Mouse (Mus musculus) small intestine, adult 2 months (tissue): ENCODE measurements around the gene Trem1. TPM values are rescaled to one million over a fixed set of nuclear protein-coding genes. Genes with fewer than 3 reads are reported as not detected.

Experiments
- H3K27ac ChIP-seq: fragments of 200-500 bp; 2 replicates; pipeline ENCODE4 v1.5.1; 2012; ENCODE audit warnings: low read depth, low read length, control low read depth, inconsistent platforms; ENCODE audit not compliant: insufficient read depth
- H3K27me3 ChIP-seq: fragments of 200-500 bp; 2 replicates; pipeline ENCODE4 v1.6.1; 2012; ENCODE audit warnings: mild to moderate bottlenecking, moderate library complexity, low read length, inconsistent platforms; ENCODE audit not compliant: control insufficient read depth, insufficient read depth
- H3K36me3 ChIP-seq: fragments of 200-500 bp; 2 replicates; pipeline ENCODE4 v1.6.1; 2012; ENCODE audit warnings: mild to moderate bottlenecking, low read length, control low read depth, inconsistent platforms; ENCODE audit not compliant: control insufficient read depth, insufficient read depth
- H3K4me1 ChIP-seq: fragments of 200-500 bp; 2 replicates; pipeline ENCODE4 v1.6.1; 2012; ENCODE audit warnings: low read length, inconsistent platforms, mixed read lengths; ENCODE audit not compliant: control insufficient read depth, insufficient read depth, insufficient read length
- H3K4me3 ChIP-seq: fragments of 200-500 bp; 2 replicates; pipeline ENCODE4 v1.5.1; 2012; ENCODE audit warnings: low read depth, mild to moderate bottlenecking, control low read depth, inconsistent platforms, low read length, moderate library complexity
- CTCF ChIP-seq: fragments of 200-500 bp; IDR thresholded peaks from 2 replicates; pipeline ENCODE4 v1.5.1; 2012; ENCODE audit warnings: low read depth, mild to moderate bottlenecking, control low read depth, inconsistent platforms, low read length, moderate library complexity, mixed read lengths; ENCODE audit not compliant: insufficient replicate concordance, insufficient read length; ENCODE audit errors: extremely low read depth
- POLR2A ChIP-seq: fragments of 200-500 bp; IDR thresholded peaks from 2 replicates; pipeline ENCODE4 v1.6.1; 2012; ENCODE audit warnings: low read depth, mild to moderate bottlenecking, control low read depth, inconsistent platforms, low read length, moderate library complexity
- WGBS: fragments of 180-500 bp; shearing (Covaris S2); methylation state at CpG from one replicate; pipeline ENCODE4 v1.1.7; 2018; 5-methylcytosine and 5-hydroxymethylcytosine counted together
- polyA plus RNA-seq: library from polyadenylated mRNA; depleted of rRNA; stranded (reverse); fragments of >200 nt; gene quantifications from 2 replicates; pipeline ENCODE4 v1.2.3, GENCODE M21; 2012

The Trem1 gene
- polyA plus RNA-seq, 1 experiment, result 0.11 TPM

DNA sequence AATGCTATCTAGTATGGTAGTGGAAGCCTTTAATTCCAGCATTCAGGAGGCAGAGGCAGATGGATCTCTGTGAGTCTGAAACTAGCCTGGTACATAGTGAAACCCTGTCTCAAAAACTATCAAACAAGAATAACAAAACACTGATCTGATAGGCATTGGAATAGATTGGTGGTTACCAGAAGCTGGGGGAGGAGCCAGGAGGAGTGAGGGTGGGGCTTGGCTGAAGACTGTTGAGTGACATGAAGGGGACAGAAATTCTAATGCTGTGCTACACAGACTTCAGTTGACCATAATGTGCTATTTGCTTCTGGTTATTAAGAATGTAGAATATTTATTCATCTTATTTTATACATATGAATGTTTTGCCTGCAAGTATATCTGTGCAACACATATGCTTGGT is 35.7 kb downstream of the Trem1 start:
- Histone ChIP-seq H3K36me3 (no peaks in the 10 kb centered on the region), H3K4me1 (peaks cover 25% of the 10 kb centered on the region; the same call in 1 of the 2 replicates), H3K4me3 (no peak overlapping the region), H3K27me3 (no peaks in the 10 kb centered on the region), H3K27ac (no peak overlapping the region)
- TF ChIP-seq POLR2A, result no peak
- no peak for TF ChIP-seq CTCF

DNA sequence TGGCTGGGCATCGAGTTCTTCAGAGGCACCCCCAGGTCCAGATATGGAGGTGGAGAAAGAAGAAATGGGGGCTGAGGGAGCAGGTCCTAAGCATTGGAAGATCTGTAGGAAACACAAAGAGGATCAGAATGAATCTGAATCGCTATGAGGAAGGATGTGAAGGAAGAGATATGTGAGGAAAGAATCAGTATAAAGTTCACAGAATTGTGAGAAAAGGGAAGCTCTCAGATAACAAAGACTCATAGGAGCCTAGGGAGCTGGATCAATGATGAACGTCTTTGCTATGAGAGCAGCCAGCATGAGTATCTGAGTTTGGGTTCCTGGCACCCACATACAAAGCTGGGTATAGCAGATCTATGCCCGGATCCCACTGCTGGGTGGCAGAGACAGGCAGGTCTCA is 37.3 kb downstream of the Trem1 start:
- no peak overlapping the region for H3K4me3 ChIP-seq
- TF ChIP-seq CTCF (no peak), POLR2A (no peak)
- WGBS, result 79% methylated on average over 4 of the region's 4 CpGs
- peaks cover 14% of the 10 kb centered on the region; the same call in 1 of the 2 replicates for H3K4me1 ChIP-seq
- no peaks in the 10 kb centered on the region for H3K36me3 ChIP-seq
- H3K27me3 ChIP-seq, result no peaks in the 10 kb centered on the region
- H3K27ac ChIP-seq, result no peak overlapping the region

DNA sequence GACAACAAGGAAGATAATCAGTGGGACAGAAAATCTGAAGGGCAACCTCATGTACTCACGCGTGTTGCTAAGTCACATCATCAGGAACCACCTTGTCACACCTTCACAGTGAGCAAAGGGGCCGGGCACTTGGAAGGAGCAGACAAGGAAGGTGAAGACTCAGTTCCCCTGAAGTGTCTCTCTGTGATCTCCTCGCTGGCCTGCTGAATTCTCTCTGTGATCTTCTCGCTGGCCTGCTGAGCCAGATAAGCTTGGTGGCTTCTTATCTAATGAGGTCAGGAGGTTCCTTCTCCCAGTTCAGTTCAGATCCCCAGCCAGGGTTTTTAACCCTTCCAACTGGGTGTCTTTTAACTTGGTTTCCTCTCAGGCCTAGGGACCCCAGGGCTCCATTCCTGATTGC is 39.6 kb downstream of the Trem1 start:
- TF ChIP-seq POLR2A (no peak), CTCF (no peak)
- Histone ChIP-seq H3K27ac (no peak overlapping the region), H3K36me3 (no peaks in the 10 kb centered on the region), H3K4me3 (no peak overlapping the region), H3K4me1 (peaks cover 14% of the 10 kb centered on the region; the same call in 1 of the 2 replicates), H3K27me3 (no peaks in the 10 kb centered on the region)
- 49% methylated on average over 5 of the region's 5 CpGs for WGBS

DNA sequence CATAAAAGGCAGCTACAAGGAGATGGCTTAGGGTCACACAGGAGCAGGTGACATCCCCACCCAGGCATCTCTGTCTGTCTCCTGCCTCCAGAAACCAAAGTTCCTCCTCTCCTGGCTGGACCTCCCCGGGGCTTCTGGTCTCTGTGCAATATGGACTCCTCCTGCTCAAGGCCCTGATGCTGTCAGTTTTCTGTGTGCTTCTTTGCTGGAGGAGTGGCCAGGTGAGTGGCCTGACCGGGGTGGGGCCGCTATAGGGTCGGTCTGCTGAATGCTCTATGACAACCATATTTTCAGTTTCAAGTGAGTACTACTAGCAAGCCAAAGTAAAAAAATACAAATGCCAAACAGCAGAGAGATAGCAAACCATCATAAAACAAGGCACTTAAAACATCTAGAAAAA is 40.0 kb downstream of the Trem1 start:
- no peak overlapping the region for H3K27ac ChIP-seq
- TF ChIP-seq CTCF (no peak), POLR2A (no peak)

DNA sequence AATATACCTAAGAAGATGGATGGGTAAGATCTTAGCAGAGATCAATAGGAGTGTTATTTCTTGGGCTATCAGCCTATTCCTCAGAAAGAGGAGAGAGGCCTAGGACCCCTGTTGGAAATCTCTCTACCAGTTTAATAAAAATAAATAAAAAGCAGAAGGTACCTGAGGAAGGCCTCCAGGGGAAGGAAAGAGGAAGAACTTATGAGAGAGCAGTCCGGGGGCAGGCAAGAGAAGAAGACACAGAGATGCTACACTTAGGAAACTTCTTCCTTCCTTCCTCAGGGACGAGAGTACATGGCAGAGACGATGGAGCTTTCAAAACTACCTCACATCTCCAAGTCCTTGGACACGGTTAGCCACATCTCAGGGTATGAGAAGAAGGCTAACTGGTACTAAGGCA is 41.5 kb downstream of the Trem1 start:
- Histone ChIP-seq H3K27me3 (no peaks in the 10 kb centered on the region), H3K36me3 (no peaks in the 10 kb centered on the region), H3K4me3 (no peak overlapping the region), H3K27ac (no peak overlapping the region), H3K4me1 (peaks cover 9% of the 10 kb centered on the region; the same call in 1 of the 2 replicates)
- 83% methylated on average over 4 of the region's 4 CpGs for WGBS
- TF ChIP-seq CTCF (no peak), POLR2A (no peak)

More for the DNA sequence above, 40.0 kb downstream of the Trem1 start:
- no peaks in the 10 kb centered on the region for H3K36me3 ChIP-seq
- 35% methylated on average over 4 of the region's 4 CpGs for WGBS
- H3K4me1 ChIP-seq, result peaks cover 10% of the 10 kb centered on the region; the same call in 1 of the 2 replicates
- H3K27me3 ChIP-seq, result no peaks in the 10 kb centered on the region
- H3K4me3 ChIP-seq, result no peak overlapping the region

DNA sequence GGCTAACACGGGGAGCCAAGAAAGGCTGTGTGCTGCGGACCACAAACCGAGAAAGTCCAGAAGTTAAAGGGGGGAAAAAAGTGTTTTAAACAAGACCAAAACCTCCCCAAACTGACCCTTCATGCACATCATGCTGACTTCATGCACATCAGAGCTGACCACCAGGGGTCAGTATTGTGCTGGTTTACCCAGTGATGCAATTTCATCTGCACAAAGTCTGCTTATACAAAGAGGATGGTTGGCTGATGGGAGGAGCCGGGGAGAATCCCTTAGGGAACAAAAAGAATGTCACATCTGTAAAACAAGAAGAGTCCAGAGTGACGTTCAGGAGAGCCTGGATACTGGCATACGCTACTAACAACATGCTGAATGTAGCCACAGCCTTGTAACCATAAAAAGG is 42.3 kb downstream of the Trem1 start:
- WGBS, result 37% methylated on average over 6 of the region's 6 CpGs

DNA sequence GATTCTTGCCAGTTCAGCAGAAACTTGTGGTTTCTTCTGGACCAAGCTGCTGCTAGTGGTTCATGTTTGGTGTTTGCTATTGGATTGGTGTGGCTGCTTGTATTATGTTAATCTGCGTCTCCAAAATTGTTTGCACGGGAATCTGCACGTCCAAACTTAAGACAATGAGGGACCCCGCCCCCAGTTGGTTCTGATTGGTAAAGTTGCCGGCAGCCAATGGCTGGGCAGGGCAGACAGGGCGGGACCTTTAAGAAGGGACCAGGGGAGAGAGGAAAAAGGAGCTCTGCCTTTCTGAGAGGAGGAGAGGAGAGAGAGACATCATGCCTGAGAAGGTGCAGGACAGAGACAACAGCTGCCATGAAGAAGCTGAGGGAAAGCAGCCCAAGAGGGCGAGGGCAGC is 43.2 kb downstream of the Trem1 start:
- 56% methylated on average over 7 of the region's 7 CpGs for WGBS
- TF ChIP-seq CTCF (no peak), POLR2A (no peak)
- Histone ChIP-seq H3K27me3 (no peaks in the 10 kb centered on the region), H3K4me3 (no peak overlapping the region), H3K36me3 (no peaks in the 10 kb centered on the region), H3K27ac (no peak overlapping the region), H3K4me1 (peaks cover 9% of the 10 kb centered on the region; the same call in 1 of the 2 replicates)

More for the DNA sequence above, 42.3 kb downstream of the Trem1 start:
- no peak overlapping the region for H3K4me3 ChIP-seq
- no peak overlapping the region for H3K27ac ChIP-seq
- H3K36me3 ChIP-seq, result no peaks in the 10 kb centered on the region
- H3K4me1 ChIP-seq, result peaks cover 9% of the 10 kb centered on the region; the same call in 1 of the 2 replicates
- no peaks in the 10 kb centered on the region for H3K27me3 ChIP-seq
- TF ChIP-seq CTCF (peak; percentile 47; the same call in 1 of the 2 replicates), POLR2A (no peak)
